Mouse (Mus musculus) heart, adult 18-20 months (tissue): ENCODE results near the gene Chac2. TPM values are rescaled to one million over a fixed set of nuclear protein-coding genes. Genes with fewer than 3 reads are reported as not detected.

Source experiments
- total RNA-seq, 2 experiments: library from RNA; stranded (reverse); gene quantifications; 2 replicates each; pipeline ENCODE4 v1.2.3; 2021

Gene Chac2
- total RNA-seq, 2 experiments from 2014 or later: 23.7 to 30.7 TPM

Other genes starting within 250 kb of the Chac2 start
- gene Psme4, start 214.6 kb downstream of the Chac2 start, total RNA-seq: 100 to 1,000 TPM; 195 to 202 TPM
- not detected for gene Gpr75, start 101.0 kb downstream of the Chac2 start, total RNA-seq
- gene Asb3, start 100.9 kb downstream of the Chac2 start, total RNA-seq: 1 to 10 TPM; 8.5 to 9.2 TPM
- gene Erlec1, start 32.0 kb downstream of the Chac2 start, total RNA-seq: 10 to 100 TPM; 40.5 to 42.2 TPM
- not detected for gene Gm17332, start 196.1 kb upstream of the Chac2 start, total RNA-seq